18 mouse cellular contexts compared by ENCODE assay signal in genomic region chr4:124840998-124841397, GRCm38 (mm10). TPM values are rescaled to one million over a fixed set of nuclear protein-coding genes. Genes with fewer than 3 reads are reported as not detected.
A peak's percentile ranks its signal among the peaks of the same experiment; 100 is the strongest.
DNase-seq lines count a peak whose midpoint lies in the region; ATAC-seq and TF ChIP-seq lines count a peak whose summit lies in the region.
"Had no signal": no experiment of that assay in that cellular context is flagged by ENCODE, and none has a peak within 500 bp of the region (broad histone marks: within the 10 kb centered on the region; RNA-seq: fewer than 3 reads in every experiment).

No protein-coding gene starts in this region.

- H3K9ac ChIP-seq in intestine, postnatal 0 days (ENCODE audit: low read depth, low read length), result no peak overlapping the region
- H3K9ac ChIP-seq in intestine, embryonic 15.5 days, result no peak overlapping the region
- H3K9ac ChIP-seq: forebrain, embryonic 13.5 days; limb, embryonic 13.5 days had no signal

- no peak overlapping the region for H3K27ac ChIP-seq in intestine, postnatal 0 days (ENCODE audit: low read depth, low read length)
- no peak overlapping the region for H3K27ac ChIP-seq in intestine, embryonic 15.5 days
- no peak overlapping the region for H3K27ac ChIP-seq in small intestine, adult 2 months (ENCODE audit: insufficient read depth, low read depth, low read length)
- H3K27ac ChIP-seq: forebrain, embryonic 13.5 days; limb, embryonic 13.5 days had no signal

- H3K27me3 ChIP-seq in intestine, postnatal 0 days (replicated peaks; ENCODE audit: control insufficient read depth, insufficient read depth, low read length), result no peaks in the 10 kb centered on the region
- H3K27me3 ChIP-seq in intestine, embryonic 15.5 days (replicated peaks), result no peaks in the 10 kb centered on the region
- no peaks in the 10 kb centered on the region for H3K27me3 ChIP-seq in small intestine, adult 2 months (ENCODE audit: control insufficient read depth, insufficient read depth, low read length)
- H3K27me3 ChIP-seq: forebrain, embryonic 13.5 days; limb, embryonic 13.5 days had no signal

- no peak for TF ChIP-seq POLR2A in small intestine, adult 2 months (IDR thresholded peaks at IDR 0.05; ENCODE audit: low read depth, low read length)

- WGBS in intestine, postnatal 0 days, result 100% methylated on average over 1 of the region's 1 CpGs
- WGBS in intestine, embryonic 15.5 days, result 95% methylated on average over 1 of the region's 1 CpGs
- 97% methylated on average over 1 of the region's 1 CpGs for WGBS in small intestine, adult 2 months

- DNase-seq in retina, embryonic 14.5 days (ENCODE audit: low spot score), result peak; percentile 23
- DNase-seq in retina, postnatal 1 day, result no peak
- peak; percentile 58 for DNase-seq in ES-CJ7 (ENCODE audit: low read depth, low spot score)
- no peak for DNase-seq in embryo, embryonic 9.5 days (ENCODE audit: extremely low spot score)
- no peak for DNase-seq in embryo, embryonic 11 days
- DNase-seq: cerebellum, postnatal 25 days; gastrocnemius, postnatal 10 days; kidney, postnatal 25 days; right cerebral cortex, postnatal 25 days; thymus, postnatal 25 days had no signal

- no peak overlapping the region for H3K4me3 ChIP-seq in intestine, postnatal 0 days (ENCODE audit: low read depth, low read length)
- no peak overlapping the region for H3K4me3 ChIP-seq in intestine, embryonic 15.5 days (replicated peaks)
- H3K4me3 ChIP-seq in small intestine, adult 2 months (ENCODE audit: low read depth, low read length), result no peak overlapping the region
- H3K4me3 ChIP-seq: forebrain, embryonic 13.5 days; limb, embryonic 13.5 days had no signal

- no peaks in the 10 kb centered on the region for H3K9me3 ChIP-seq in intestine, postnatal 0 days (ENCODE audit: control insufficient read depth)
- no peaks in the 10 kb centered on the region for H3K9me3 ChIP-seq in intestine, embryonic 15.5 days
- H3K9me3 ChIP-seq: forebrain, embryonic 13.5 days had no signal

- TF ChIP-seq CTCF in intestine, postnatal 0 days (IDR thresholded peaks at IDR 0.05; ENCODE audit: low read depth), result peak; percentile 31
- TF ChIP-seq CTCF in small intestine, adult 2 months (IDR thresholded peaks at IDR 0.05; ENCODE audit: extremely low read depth, insufficient read length, insufficient replicate concordance, low read depth, low read length), result peak; percentile 25; the same call in 1 of the 2 replicates

- no peak for ATAC-seq in intestine, postnatal 0 days
- no peak for ATAC-seq in intestine, embryonic 15.5 days
- ATAC-seq: forebrain, embryonic 13.5 days; intestine, embryonic 16.5 days had no signal

- no peaks in the 10 kb centered on the region for H3K4me1 ChIP-seq in intestine, postnatal 0 days (replicated peaks; ENCODE audit: control insufficient read depth, insufficient read depth, low read length)
- no peaks in the 10 kb centered on the region for H3K4me1 ChIP-seq in intestine, embryonic 15.5 days (replicated peaks)
- H3K4me1 ChIP-seq in small intestine, adult 2 months (ENCODE audit: control insufficient read depth, insufficient read depth, insufficient read length, low read length), result no peaks in the 10 kb centered on the region
- H3K4me1 ChIP-seq: forebrain, embryonic 13.5 days; limb, embryonic 13.5 days had no signal

- H3K4me2 ChIP-seq in intestine, postnatal 0 days (replicated peaks; ENCODE audit: low read depth), result no peak overlapping the region
- no peak overlapping the region for H3K4me2 ChIP-seq in intestine, embryonic 15.5 days (replicated peaks)
- H3K4me2 ChIP-seq: forebrain, embryonic 13.5 days; heart, embryonic 11.5 days; limb, embryonic 13.5 days; midbrain, embryonic 11.5 days had no signal

- peaks cover 44% of the 10 kb centered on the region for H3K36me3 ChIP-seq in intestine, postnatal 0 days (ENCODE audit: control insufficient read depth, insufficient read depth)
- peaks cover 24% of the 10 kb centered on the region; the same call in 1 of the 2 replicates for H3K36me3 ChIP-seq in intestine, embryonic 15.5 days
- H3K36me3 ChIP-seq in small intestine, adult 2 months (ENCODE audit: control insufficient read depth, insufficient read depth, low read length), result peaks cover 59% of the 10 kb centered on the region

RNA-seq across cellular contexts. Expression of gene Yrdc, which starts 9.5 kb away (rescaled TPM):
- 19.9 and 22.7 TPM in 2 replicates for polyA plus RNA-seq in intestine, postnatal 0 days (2015; fragmentation: Nextera tagmentation; extraction: Ambion mirVana)
- 32.0 and 36.6 TPM in 2 replicates for polyA plus RNA-seq in intestine, embryonic 15.5 days (2015; fragmentation: Nextera tagmentation; extraction: Ambion mirVana)
- polyA plus RNA-seq in small intestine, adult 2 months (2012; rRNA removed), result 22.4 and 24.3 TPM in 2 replicates

RNA-seq across cellular contexts. Expression of gene 1110065P20Rik, which starts 10.0 kb away (rescaled TPM):
- 58.8 and 59.4 TPM in 2 replicates for polyA plus RNA-seq in intestine, postnatal 0 days (2015; fragmentation: Nextera tagmentation; extraction: Ambion mirVana)
- polyA plus RNA-seq in intestine, embryonic 15.5 days (2015; fragmentation: Nextera tagmentation; extraction: Ambion mirVana), result 43.3 and 47.7 TPM in 2 replicates
- polyA plus RNA-seq in small intestine, adult 2 months (2012; rRNA removed), result 29.9 and 31.4 TPM in 2 replicates

RNA-seq across cellular contexts. Expression of gene Maneal, which starts 21.0 kb away (rescaled TPM):
- polyA plus RNA-seq in intestine, postnatal 0 days (2015; fragmentation: Nextera tagmentation; extraction: Ambion mirVana), result 0.17 and 0.24 TPM in 2 replicates
- polyA plus RNA-seq in intestine, embryonic 15.5 days (2015; fragmentation: Nextera tagmentation; extraction: Ambion mirVana), result 0.54 and 0.57 TPM in 2 replicates
- polyA plus RNA-seq in small intestine, adult 2 months (2012; rRNA removed), result 0.25 and 0.33 TPM in 2 replicates

RNA-seq across cellular contexts. Expression of gene Mtf1, which starts 39.1 kb away (rescaled TPM):
- 10.4 and 11.5 TPM in 2 replicates for polyA plus RNA-seq in intestine, postnatal 0 days (2015; fragmentation: Nextera tagmentation; extraction: Ambion mirVana)
- 13.6 TPM in 2 replicates for polyA plus RNA-seq in intestine, embryonic 15.5 days (2015; fragmentation: Nextera tagmentation; extraction: Ambion mirVana)
- polyA plus RNA-seq in small intestine, adult 2 months (2012; rRNA removed), result 2.8 and 12.4 TPM in 2 replicates

RNA-seq across cellular contexts. Expression of gene Epha10, which starts 39.7 kb away (rescaled TPM):
- 0.03 and 0.04 TPM in 2 replicates for polyA plus RNA-seq in intestine, postnatal 0 days (2015; fragmentation: Nextera tagmentation; extraction: Ambion mirVana)
- polyA plus RNA-seq in intestine, embryonic 15.5 days (2015; fragmentation: Nextera tagmentation; extraction: Ambion mirVana), result 0.25 and 0.31 TPM in 2 replicates
- polyA plus RNA-seq in small intestine, adult 2 months (2012; rRNA removed), result not detected in 2 replicates
- polyA plus RNA-seq: heart, embryonic 11.5 days had no signal

Comparison
In these comparisons a context has a peak if more than half of its experiments do, and no peak if none do; other contexts are left out.
1. DNase-seq: peak in retina, embryonic 14.5 days (single experiment) and ES-CJ7 (single experiment); none in retina, postnatal 1 day (single experiment), embryo, embryonic 9.5 days (single experiment) and embryo, embryonic 11 days (single experiment).